Mouse (Mus musculus): ENCODE measurements at regions not wholly inside any gene's neighbourhood (a gene's known extent, or its start where the extent isn't known, plus 50 kb on each side); places are given as distances from the start of the nearest gene placed in this dataset.

DNA sequence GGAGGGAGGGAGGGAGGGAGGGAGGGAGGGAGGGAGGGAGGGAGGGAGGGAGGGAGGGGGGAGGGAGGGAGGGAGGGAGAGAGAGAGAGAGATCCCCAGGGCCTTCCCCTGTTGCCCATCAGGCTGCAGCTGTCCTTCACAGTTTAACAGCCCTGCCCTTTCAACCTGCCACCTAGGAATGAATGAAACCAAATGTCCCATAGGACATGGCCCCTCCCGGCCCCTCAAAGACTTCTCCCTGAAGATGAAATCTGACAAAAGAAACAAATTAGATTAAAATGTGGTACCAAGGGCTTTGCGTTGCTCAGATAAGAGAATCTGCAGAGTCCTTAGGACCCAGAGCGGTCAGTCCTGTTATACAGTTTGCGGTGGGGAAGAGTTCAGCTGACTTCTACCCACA, 86.0 kb upstream of the Creb1 start:
- TF ChIP-seq CTCF (IDR thresholded peaks at IDR 0.05; ENCODE audit: insufficient read depth, low read depth, low read length) (no peak), POLR2A (IDR thresholded peaks at IDR 0.05; ENCODE audit: insufficient read depth, low read depth, low read length) (no peak)
